Mouse (Mus musculus): ENCODE measurements around the gene Myrip. TPM values are rescaled to one million over a fixed set of nuclear protein-coding genes. Genes with fewer than 3 reads are reported as not detected.
"Not testable (repeated sequence)": the region's sequence is repeated elsewhere in the genome, so short reads cannot be mapped to it uniquely, and the experiment has no call there.

Myrip gene
- polyA plus RNA-seq, 1 experiment from 2014 or later = 0.30 TPM

- H3K4me3 ChIP-seq (replicated peaks; ENCODE audit: low read length) = no peak overlapping the region
- ATAC-seq (ENCODE audit: insufficient read depth, low FRiP score) = no peak
- H3K27me3 ChIP-seq (ENCODE audit: control insufficient read depth, insufficient read depth, low read length) = no peaks in the 10 kb centered on the region
- H3K36me3 ChIP-seq (ENCODE audit: control insufficient read depth, insufficient read depth, low read length) = no peaks in the 10 kb centered on the region
- no peaks in the 10 kb centered on the region for H3K9me3 ChIP-seq (replicated peaks; ENCODE audit: control insufficient read depth, low read length)
- 75% methylated on average over 8 of the region's 8 CpGs for WGBS
- H3K27ac ChIP-seq (ENCODE audit: low read length) = no peak overlapping the region
- no peaks in the 10 kb centered on the region for H3K4me1 ChIP-seq (ENCODE audit: control insufficient read depth, insufficient read depth, low read length)
- H3K4me2 ChIP-seq (ENCODE audit: low read depth, low read length) = no peak overlapping the region
- no peak overlapping the region for H3K9ac ChIP-seq (ENCODE audit: low read length)
These were observed 97.0 kb downstream of the Myrip start for GRCm38 (mm10) chr9:120398289-120398688.

DNA sequence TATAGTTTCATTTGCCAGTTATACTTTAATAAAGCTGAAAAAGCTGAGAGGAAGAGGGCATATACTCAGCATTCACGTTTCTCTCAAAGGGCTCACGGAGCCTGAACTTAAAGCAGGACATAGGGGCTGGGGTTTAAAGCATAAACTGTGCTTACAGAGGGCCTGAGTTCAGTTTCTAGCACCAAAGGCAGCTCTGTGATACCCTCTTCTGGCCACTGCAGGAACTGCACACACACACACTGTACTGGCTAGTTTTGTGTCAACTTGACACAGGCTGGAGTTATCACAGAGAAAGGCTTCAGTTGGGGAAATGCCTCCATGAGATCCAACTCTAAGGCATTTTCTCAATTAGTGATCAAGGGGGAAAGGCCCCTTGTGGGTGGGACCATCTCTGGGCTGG, 98.2 kb downstream of the Myrip start:
- H3K4me3 ChIP-seq (replicated peaks; ENCODE audit: low read length); H3K27ac ChIP-seq (ENCODE audit: low read length); H3K27me3 ChIP-seq (ENCODE audit: control insufficient read depth, insufficient read depth, low read length); H3K4me2 ChIP-seq (ENCODE audit: low read depth, low read length); H3K9me3 ChIP-seq (replicated peaks; ENCODE audit: control insufficient read depth, low read length); H3K4me1 ChIP-seq (ENCODE audit: control insufficient read depth, insufficient read depth, low read length); H3K36me3 ChIP-seq (ENCODE audit: control insufficient read depth, insufficient read depth, low read length); H3K9ac ChIP-seq (ENCODE audit: low read length); ATAC-seq (ENCODE audit: insufficient read depth, low FRiP score): not testable (repeated sequence)
- 78% methylated on average over 2 of the region's 2 CpGs for WGBS

GRCm38 (mm10) chr9:120402368-120402767, 101.1 kb downstream of the Myrip start:
- Histone ChIP-seq H3K4me1 (ENCODE audit: control insufficient read depth, insufficient read depth, low read length) (no peaks in the 10 kb centered on the region), H3K4me3 (replicated peaks; ENCODE audit: low read length) (no peak overlapping the region), H3K4me2 (ENCODE audit: low read depth, low read length) (no peak overlapping the region), H3K36me3 (ENCODE audit: control insufficient read depth, insufficient read depth, low read length) (no peaks in the 10 kb centered on the region), H3K9ac (ENCODE audit: low read length) (no peak overlapping the region), H3K9me3 (replicated peaks; ENCODE audit: control insufficient read depth, low read length) (no peaks in the 10 kb centered on the region), H3K27me3 (ENCODE audit: control insufficient read depth, insufficient read depth, low read length) (no peaks in the 10 kb centered on the region), H3K27ac (ENCODE audit: low read length) (no peak overlapping the region)
- no peak for ATAC-seq (ENCODE audit: insufficient read depth, low FRiP score)
- 75% methylated on average over 3 of the region's 3 CpGs for WGBS

- Histone ChIP-seq H3K27ac (ENCODE audit: low read length) (no peak overlapping the region), H3K4me3 (replicated peaks; ENCODE audit: low read length) (no peak overlapping the region), H3K4me2 (ENCODE audit: low read depth, low read length) (no peak overlapping the region), H3K27me3 (ENCODE audit: control insufficient read depth, insufficient read depth, low read length) (no peaks in the 10 kb centered on the region), H3K9me3 (replicated peaks; ENCODE audit: control insufficient read depth, low read length) (no peaks in the 10 kb centered on the region), H3K9ac (ENCODE audit: low read length) (no peak overlapping the region), H3K36me3 (ENCODE audit: control insufficient read depth, insufficient read depth, low read length) (no peaks in the 10 kb centered on the region), H3K4me1 (ENCODE audit: control insufficient read depth, insufficient read depth, low read length) (no peaks in the 10 kb centered on the region)
- WGBS = 60% methylated on average over 5 of the region's 5 CpGs
- no peak for ATAC-seq (ENCODE audit: insufficient read depth, low FRiP score)
These were observed 102.3 kb downstream of the Myrip start for GRCm38 (mm10) chr9:120403661-120404060.

- H3K4me3 ChIP-seq (replicated peaks; ENCODE audit: low read length) = no peak overlapping the region
- H3K4me2 ChIP-seq (ENCODE audit: low read depth, low read length) = no peak overlapping the region
- 79% methylated on average over 17 of the region's 17 CpGs for WGBS
- ATAC-seq (ENCODE audit: insufficient read depth, low FRiP score) = no peak
- H3K4me1 ChIP-seq (ENCODE audit: control insufficient read depth, insufficient read depth, low read length) = no peaks in the 10 kb centered on the region
- H3K9ac ChIP-seq (ENCODE audit: low read length) = no peak overlapping the region
- no peak overlapping the region for H3K27ac ChIP-seq (ENCODE audit: low read length)
- H3K27me3 ChIP-seq (ENCODE audit: control insufficient read depth, insufficient read depth, low read length) = no peaks in the 10 kb centered on the region
- H3K36me3 ChIP-seq (ENCODE audit: control insufficient read depth, insufficient read depth, low read length) = no peaks in the 10 kb centered on the region
- no peaks in the 10 kb centered on the region for H3K9me3 ChIP-seq (replicated peaks; ENCODE audit: control insufficient read depth, low read length)
These were observed 108.4 kb downstream of the Myrip start for GRCm38 (mm10) chr9:120409663-120410181.

DNA sequence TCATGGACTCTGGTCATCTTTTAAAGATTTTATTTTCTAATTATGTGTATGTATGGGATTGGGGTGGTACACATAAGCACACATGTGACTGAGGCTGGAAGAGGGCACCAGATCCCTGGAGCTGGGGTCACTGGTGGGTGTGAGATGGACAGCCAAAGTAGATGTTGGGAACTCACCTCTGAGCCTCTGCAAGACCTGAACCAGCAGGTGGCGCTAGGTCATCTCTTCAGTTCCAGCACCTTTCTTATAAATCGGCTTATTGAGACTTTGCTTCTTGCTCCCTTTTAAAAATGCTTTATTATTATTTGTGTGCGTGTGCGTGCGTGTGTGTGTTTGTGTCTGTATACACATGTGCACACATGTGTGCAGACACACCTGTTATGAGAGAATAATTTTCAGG, 109.1 kb downstream of the Myrip start:
- Histone ChIP-seq H3K36me3 (ENCODE audit: control insufficient read depth, insufficient read depth, low read length) (no peaks in the 10 kb centered on the region), H3K4me3 (replicated peaks; ENCODE audit: low read length) (no peak overlapping the region), H3K27ac (ENCODE audit: low read length) (no peak overlapping the region), H3K9me3 (replicated peaks; ENCODE audit: control insufficient read depth, low read length) (no peaks in the 10 kb centered on the region), H3K27me3 (ENCODE audit: control insufficient read depth, insufficient read depth, low read length) (no peaks in the 10 kb centered on the region), H3K9ac (ENCODE audit: low read length) (no peak overlapping the region), H3K4me1 (ENCODE audit: control insufficient read depth, insufficient read depth, low read length) (no peaks in the 10 kb centered on the region), H3K4me2 (ENCODE audit: low read depth, low read length) (no peak overlapping the region)
- ATAC-seq (ENCODE audit: insufficient read depth, low FRiP score) = no peak
- 20% methylated on average over 5 of the region's 5 CpGs for WGBS

DNA sequence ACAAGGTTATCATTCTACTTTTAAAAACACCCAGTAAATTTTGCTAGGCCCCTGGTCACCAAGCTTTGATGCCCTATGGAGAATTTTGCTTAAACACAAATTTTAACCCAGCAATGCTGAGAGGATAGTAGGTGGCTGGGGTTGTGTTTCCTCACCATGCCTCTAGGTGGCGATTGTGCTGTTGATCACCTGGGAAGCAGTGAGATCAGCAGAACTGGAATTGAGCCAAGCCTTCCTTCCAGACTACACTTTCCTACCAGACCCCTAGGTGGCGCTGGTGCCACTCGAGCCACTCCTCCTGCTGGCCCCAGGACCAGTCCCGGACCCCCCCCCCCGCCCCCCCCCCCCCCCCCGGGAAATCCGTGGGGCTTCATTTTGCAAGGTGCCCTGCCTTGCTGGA, 114.2 kb downstream of the Myrip start:
- Histone ChIP-seq H3K9me3 (replicated peaks; ENCODE audit: control insufficient read depth, low read length) (no peaks in the 10 kb centered on the region), H3K4me3 (replicated peaks; ENCODE audit: low read length) (no peak overlapping the region), H3K36me3 (ENCODE audit: control insufficient read depth, insufficient read depth, low read length) (no peaks in the 10 kb centered on the region), H3K27me3 (ENCODE audit: control insufficient read depth, insufficient read depth, low read length) (no peaks in the 10 kb centered on the region), H3K9ac (ENCODE audit: low read length) (no peak overlapping the region), H3K4me2 (ENCODE audit: low read depth, low read length) (no peak overlapping the region), H3K27ac (ENCODE audit: low read length) (no peak overlapping the region), H3K4me1 (ENCODE audit: control insufficient read depth, insufficient read depth, low read length) (no peaks in the 10 kb centered on the region)
- no peak for ATAC-seq (ENCODE audit: insufficient read depth, low FRiP score)
- 3% methylated on average over 4 of the region's 7 CpGs for WGBS

GRCm38 (mm10) chr9:120416151-120416550, 114.8 kb downstream of the Myrip start:
- Histone ChIP-seq H3K4me3 (replicated peaks; ENCODE audit: low read length) (no peak overlapping the region), H3K36me3 (ENCODE audit: control insufficient read depth, insufficient read depth, low read length) (no peaks in the 10 kb centered on the region), H3K9me3 (replicated peaks; ENCODE audit: control insufficient read depth, low read length) (no peaks in the 10 kb centered on the region), H3K27ac (ENCODE audit: low read length) (no peak overlapping the region), H3K4me2 (ENCODE audit: low read depth, low read length) (no peak overlapping the region), H3K4me1 (ENCODE audit: control insufficient read depth, insufficient read depth, low read length) (no peaks in the 10 kb centered on the region), H3K27me3 (ENCODE audit: control insufficient read depth, insufficient read depth, low read length) (no peaks in the 10 kb centered on the region), H3K9ac (ENCODE audit: low read length) (no peak overlapping the region)
- 83% methylated on average over 5 of the region's 5 CpGs for WGBS
- ATAC-seq (ENCODE audit: insufficient read depth, low FRiP score) = no peak

- H3K4me2 ChIP-seq (ENCODE audit: low read depth, low read length) = no peak overlapping the region
- H3K4me1 ChIP-seq (ENCODE audit: control insufficient read depth, insufficient read depth, low read length) = no peaks in the 10 kb centered on the region
- H3K27me3 ChIP-seq (ENCODE audit: control insufficient read depth, insufficient read depth, low read length) = no peaks in the 10 kb centered on the region
- no peak overlapping the region for H3K4me3 ChIP-seq (replicated peaks; ENCODE audit: low read length)
- 80% methylated on average over 5 of the region's 5 CpGs for WGBS
- H3K9me3 ChIP-seq (replicated peaks; ENCODE audit: control insufficient read depth, low read length) = no peaks in the 10 kb centered on the region
- H3K9ac ChIP-seq (ENCODE audit: low read length) = no peak overlapping the region
- H3K36me3 ChIP-seq (ENCODE audit: control insufficient read depth, insufficient read depth, low read length) = no peaks in the 10 kb centered on the region
- ATAC-seq (ENCODE audit: insufficient read depth, low FRiP score) = no peak
- no peak overlapping the region for H3K27ac ChIP-seq (ENCODE audit: low read length)
These were observed 115.4 kb downstream of the Myrip start for GRCm38 (mm10) chr9:120416729-120417128.

- Histone ChIP-seq H3K4me1 (ENCODE audit: control insufficient read depth, insufficient read depth, low read length) (no peaks in the 10 kb centered on the region), H3K4me2 (ENCODE audit: low read depth, low read length) (no peak overlapping the region), H3K36me3 (ENCODE audit: control insufficient read depth, insufficient read depth, low read length) (no peaks in the 10 kb centered on the region), H3K9ac (ENCODE audit: low read length) (no peak overlapping the region), H3K27me3 (ENCODE audit: control insufficient read depth, insufficient read depth, low read length) (no peaks in the 10 kb centered on the region), H3K27ac (ENCODE audit: low read length) (no peak overlapping the region), H3K9me3 (replicated peaks; ENCODE audit: control insufficient read depth, low read length) (no peaks in the 10 kb centered on the region), H3K4me3 (replicated peaks; ENCODE audit: low read length) (no peak overlapping the region)
- no peak for ATAC-seq (ENCODE audit: insufficient read depth, low FRiP score)
- 78% methylated on average over 7 of the region's 7 CpGs for WGBS
These were observed 117.3 kb downstream of the Myrip start for GRCm38 (mm10) chr9:120418582-120418981.

All from stomach, embryonic 16.5 days (tissue).